Mouse (Mus musculus): ENCODE data around the gene Inip. TPM values are rescaled to one million over a fixed set of nuclear protein-coding genes. Genes with fewer than 3 reads are reported as not detected.
A peak's percentile ranks its signal among the peaks of the same experiment; 100 is the strongest.

Inip gene
- polyA plus RNA-seq, 1 experiment from 2014 or later: 91.2 TPM

DNA sequence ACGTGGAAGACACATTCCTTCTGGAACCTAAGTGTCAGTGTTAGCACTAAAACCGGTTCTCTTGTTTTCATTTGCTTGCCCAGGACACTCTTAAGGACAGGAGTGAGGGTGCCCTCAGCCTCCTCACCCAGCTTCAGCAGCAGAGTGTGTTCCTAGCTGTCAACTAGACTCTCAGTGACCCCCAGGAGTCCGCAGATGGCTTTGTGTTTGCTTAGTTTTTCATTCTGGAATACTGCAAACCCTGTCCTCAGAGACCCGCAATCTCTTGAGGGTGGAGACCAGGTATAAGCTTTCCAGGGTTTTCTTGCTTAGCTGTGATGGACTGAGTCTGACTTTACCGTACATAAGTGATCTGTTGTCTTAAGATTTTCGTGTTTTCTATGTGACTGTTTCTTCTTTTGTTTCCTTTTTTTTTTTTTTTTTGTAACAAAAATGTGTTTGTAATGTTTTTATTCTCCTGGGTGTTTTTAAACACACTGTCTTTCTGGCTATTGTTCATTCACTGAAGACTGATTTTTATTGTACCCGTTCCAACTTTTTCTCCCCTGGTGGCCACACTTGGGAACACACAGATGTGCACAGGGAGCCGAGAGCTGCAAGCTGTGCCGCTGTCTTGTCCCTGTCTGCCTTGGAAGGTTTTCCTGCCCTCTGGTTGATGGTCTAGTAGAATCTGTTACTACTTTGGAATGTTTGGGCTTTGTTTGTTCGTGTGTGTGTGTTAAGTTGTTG, 40.6 kb downstream of the Inip start:
- Histone ChIP-seq H3K4me1 (peaks cover 19% of the 10 kb centered on the region), H3K27ac (replicated peaks) (no peak overlapping the region), H3K4me3 (no peak overlapping the region), H3K9me3 (no peaks in the 10 kb centered on the region), H3K27me3 (replicated peaks; ENCODE audit: low read depth, poor library complexity, severe bottlenecking) (no peaks in the 10 kb centered on the region), H3K36me3 (replicated peaks) (no peaks in the 10 kb centered on the region)
- DNase-seq (ENCODE audit: low spot score): peak; percentile 41
- 65% methylated on average over 10 of the region's 10 CpGs for WGBS

DNA sequence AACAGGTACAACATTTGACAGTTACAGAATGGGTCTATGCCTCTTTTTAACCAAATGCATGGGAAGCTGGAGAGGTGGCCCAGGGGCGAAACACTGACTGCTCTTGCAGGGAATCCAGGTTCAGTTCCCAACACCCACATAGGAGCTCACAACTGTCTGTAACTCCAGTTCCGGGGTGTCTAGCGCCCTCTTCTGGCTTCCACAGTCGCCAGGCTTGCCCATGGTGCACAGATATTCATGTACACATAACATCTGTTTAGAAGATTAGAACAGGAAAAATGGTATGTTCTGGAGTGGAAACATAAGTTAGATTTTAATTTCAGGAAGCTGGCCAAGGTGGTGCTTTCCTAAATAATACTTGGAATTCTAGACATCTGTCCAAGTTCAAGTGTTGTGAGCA, 41.4 kb downstream of the Inip start:
- peaks cover 4% of the 10 kb centered on the region; the same call in 1 of the 2 replicates for H3K36me3 ChIP-seq (replicated peaks)
- 78% methylated on average over 4 of the region's 4 CpGs for WGBS
- DNase-seq (ENCODE audit: low spot score): no peak
- peaks cover 11% of the 10 kb centered on the region; the same call in 1 of the 2 replicates for H3K4me1 ChIP-seq
- H3K27me3 ChIP-seq (replicated peaks; ENCODE audit: low read depth, poor library complexity, severe bottlenecking): no peaks in the 10 kb centered on the region
- H3K9me3 ChIP-seq: no peaks in the 10 kb centered on the region
- H3K4me3 ChIP-seq: no peak overlapping the region
- no peak overlapping the region for H3K27ac ChIP-seq (replicated peaks)

DNA sequence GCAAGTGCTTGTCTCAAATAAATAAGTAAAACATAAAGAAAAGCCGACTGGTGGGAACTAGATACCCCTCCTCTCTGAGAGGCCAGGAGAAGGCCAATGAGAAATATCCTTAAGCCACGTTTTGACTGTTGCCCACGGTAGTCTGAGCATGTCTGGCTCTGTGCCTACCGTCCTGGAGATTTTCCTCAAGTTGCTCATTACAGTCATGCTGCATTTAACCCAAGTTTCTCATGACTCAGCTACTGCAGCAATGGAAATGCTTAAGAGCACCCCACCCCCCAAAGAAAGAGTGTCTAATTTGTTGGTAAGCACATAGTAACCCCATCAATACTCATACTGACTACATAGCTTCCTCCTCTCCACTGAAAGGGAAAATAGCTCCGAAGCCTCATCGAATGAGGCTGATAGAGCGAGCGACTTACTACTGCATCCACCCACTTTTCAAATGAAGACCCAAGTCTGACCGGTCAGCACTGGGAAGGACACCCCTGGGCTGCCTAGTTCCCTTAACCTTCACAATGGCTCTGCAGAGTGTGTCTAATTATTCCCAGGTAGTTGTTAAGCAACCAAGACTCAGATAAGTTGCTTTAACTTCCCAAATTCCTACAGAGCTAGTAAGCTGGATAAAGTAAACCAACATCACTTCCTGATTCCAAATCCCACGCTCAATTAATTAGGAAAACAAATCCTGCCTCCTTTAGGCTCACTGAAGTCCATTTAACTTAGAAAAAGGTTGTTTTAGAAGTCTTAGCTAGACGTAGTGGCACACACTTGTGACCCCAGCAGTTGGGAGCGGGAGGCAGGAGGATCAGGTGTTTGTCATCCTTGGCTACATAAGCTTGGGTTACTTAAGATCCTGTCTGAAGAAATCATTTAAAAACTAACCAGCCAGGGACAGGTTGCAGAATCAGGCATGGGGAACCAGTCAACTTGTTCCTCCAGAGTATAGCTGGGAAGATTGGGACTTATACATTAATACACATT, 43.6 kb downstream of the Inip start:
- no peak overlapping the region for H3K27ac ChIP-seq (replicated peaks)
- DNase-seq (ENCODE audit: low spot score): no peak
- peaks cover 11% of the 10 kb centered on the region for H3K36me3 ChIP-seq (replicated peaks)
- H3K27me3 ChIP-seq (replicated peaks; ENCODE audit: low read depth, poor library complexity, severe bottlenecking): no peaks in the 10 kb centered on the region
- 0 out of 2 replicates have a peak, but pooled peaks cover 8% of the 10 kb centered on the region for H3K4me1 ChIP-seq
- no peaks in the 10 kb centered on the region for H3K9me3 ChIP-seq
- 79% methylated on average over 12 of the region's 12 CpGs for WGBS
- H3K4me3 ChIP-seq: no peak overlapping the region

DNA sequence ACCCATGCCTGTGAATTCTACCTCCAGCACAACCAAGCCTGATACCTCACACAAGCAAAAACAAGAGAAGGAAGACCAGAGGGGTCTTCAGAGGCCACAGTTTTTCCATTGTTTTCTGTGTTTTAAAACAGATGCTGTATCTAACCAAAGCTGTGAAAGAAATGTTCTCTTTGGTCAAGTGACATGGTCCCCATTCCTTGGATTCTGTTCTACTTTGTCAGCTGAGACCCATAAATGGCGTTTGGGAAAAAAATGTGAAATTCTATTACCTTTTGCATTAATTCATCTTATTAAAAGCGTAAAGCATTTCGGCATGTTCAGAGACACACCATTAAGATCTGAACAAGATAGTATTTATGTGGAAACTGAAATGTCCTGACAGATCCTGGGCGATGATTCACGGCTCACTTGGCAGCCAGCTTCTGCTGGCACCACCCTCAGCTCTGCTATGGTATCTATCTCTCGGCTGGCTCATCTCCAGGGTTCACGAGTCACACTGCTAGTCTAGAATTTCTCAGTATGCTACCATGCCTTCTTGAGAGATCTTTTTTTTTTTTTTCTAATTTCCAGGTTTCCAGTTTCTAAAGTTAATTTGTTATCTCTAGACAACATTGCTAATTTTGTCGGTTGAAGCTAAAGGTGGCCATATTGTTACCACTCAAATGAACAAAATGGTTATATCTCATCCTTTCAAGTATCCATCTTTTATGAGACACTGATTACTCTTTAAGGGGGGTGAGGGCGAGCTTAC, 44.9 kb downstream of the Inip start:
- 91% methylated on average over 9 of the region's 9 CpGs for WGBS
- H3K36me3 ChIP-seq (replicated peaks): peaks cover 21% of the 10 kb centered on the region
- no peak for DNase-seq (ENCODE audit: low spot score)

GRCm38 (mm10) chr4:59753491-59754140, 47.8 kb downstream of the Inip start:
- H3K4me3 ChIP-seq: no peak overlapping the region
- no peak for DNase-seq (ENCODE audit: low spot score)
- 75% methylated on average over 13 of the region's 13 CpGs for WGBS
- peaks cover 21% of the 10 kb centered on the region for H3K36me3 ChIP-seq (replicated peaks)
- H3K27me3 ChIP-seq (replicated peaks; ENCODE audit: low read depth, poor library complexity, severe bottlenecking): no peaks in the 10 kb centered on the region
- no peak overlapping the region for H3K27ac ChIP-seq (replicated peaks)
- 0 out of 2 replicates have a peak, but pooled peaks cover 8% of the 10 kb centered on the region for H3K4me1 ChIP-seq
- H3K9me3 ChIP-seq: no peaks in the 10 kb centered on the region

More for the DNA sequence above, 44.9 kb downstream of the Inip start:
- Histone ChIP-seq H3K27me3 (replicated peaks; ENCODE audit: low read depth, poor library complexity, severe bottlenecking) (no peaks in the 10 kb centered on the region), H3K4me1 (0 out of 2 replicates have a peak, but pooled peaks cover 8% of the 10 kb centered on the region), H3K9me3 (no peaks in the 10 kb centered on the region), H3K27ac (replicated peaks) (no peak overlapping the region), H3K4me3 (no peak overlapping the region)

GRCm38 (mm10) chr4:59739882-59740281, 61.5 kb downstream of the Inip start:
- Histone ChIP-seq H3K4me1 (no peaks in the 10 kb centered on the region), H3K4me3 (no peak overlapping the region), H3K36me3 (replicated peaks) (peaks cover 11% of the 10 kb centered on the region), H3K27ac (replicated peaks) (no peak overlapping the region), H3K27me3 (replicated peaks; ENCODE audit: low read depth, poor library complexity, severe bottlenecking) (no peaks in the 10 kb centered on the region), H3K9me3 (peaks cover 7% of the 10 kb centered on the region; the same call in 1 of the 2 replicates)
- 90% methylated on average over 2 of the region's 2 CpGs for WGBS
- DNase-seq (ENCODE audit: low spot score): no peak

DNA sequence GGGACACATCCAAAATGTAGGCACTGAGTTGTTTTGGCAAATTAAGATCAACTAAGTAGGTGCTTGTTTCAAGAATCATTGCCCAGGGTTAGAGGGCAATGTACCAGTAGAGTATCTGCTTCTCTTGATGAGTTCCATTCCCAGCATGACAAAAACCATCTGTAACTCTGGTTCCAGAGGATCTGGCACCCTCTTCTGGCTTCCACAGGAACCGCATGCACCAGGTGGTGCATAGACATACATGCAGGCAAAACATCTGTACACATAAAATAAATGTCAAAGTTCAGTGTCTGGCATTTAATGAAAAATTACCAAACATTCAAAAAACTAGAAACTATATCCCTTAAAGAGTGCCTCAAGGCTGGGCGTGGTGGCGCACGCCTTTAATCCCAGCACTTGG, 62.1 kb downstream of the Inip start:
- Histone ChIP-seq H3K27ac (replicated peaks) (no peak overlapping the region), H3K36me3 (replicated peaks) (peaks cover 11% of the 10 kb centered on the region), H3K9me3 (peaks cover 7% of the 10 kb centered on the region; the same call in 1 of the 2 replicates), H3K4me3 (no peak overlapping the region), H3K27me3 (replicated peaks; ENCODE audit: low read depth, poor library complexity, severe bottlenecking) (no peaks in the 10 kb centered on the region), H3K4me1 (no peaks in the 10 kb centered on the region)
- DNase-seq (ENCODE audit: low spot score): no peak
- 98% methylated on average over 4 of the region's 4 CpGs for WGBS

GRCm38 (mm10) chr4:59731544-59731943, 69.8 kb downstream of the Inip start:
- H3K4me1 ChIP-seq: peaks cover 6% of the 10 kb centered on the region; the same call in 1 of the 2 replicates
- 88% methylated on average over 7 of the region's 7 CpGs for WGBS
- no peaks in the 10 kb centered on the region for H3K9me3 ChIP-seq
- H3K36me3 ChIP-seq (replicated peaks): no peaks in the 10 kb centered on the region
- no peaks in the 10 kb centered on the region for H3K27me3 ChIP-seq (replicated peaks; ENCODE audit: low read depth, poor library complexity, severe bottlenecking)
- no peak for DNase-seq (ENCODE audit: low spot score)
- no peak overlapping the region for H3K4me3 ChIP-seq
- no peak overlapping the region for H3K27ac ChIP-seq (replicated peaks)

GRCm38 (mm10) chr4:59728839-59729238, 72.5 kb downstream of the Inip start:
- 86% methylated on average over 2 of the region's 2 CpGs for WGBS
- H3K36me3 ChIP-seq (replicated peaks): no peaks in the 10 kb centered on the region
- H3K27ac ChIP-seq (replicated peaks): no peak overlapping the region
- H3K9me3 ChIP-seq: no peaks in the 10 kb centered on the region
- H3K27me3 ChIP-seq (replicated peaks; ENCODE audit: low read depth, poor library complexity, severe bottlenecking): no peaks in the 10 kb centered on the region
- no peak for DNase-seq (ENCODE audit: low spot score)
- H3K4me1 ChIP-seq: peaks cover 6% of the 10 kb centered on the region; the same call in 1 of the 2 replicates
- no peak overlapping the region for H3K4me3 ChIP-seq

GRCm38 (mm10) chr4:59727878-59728261, 73.5 kb downstream of the Inip start:
- H3K36me3 ChIP-seq (replicated peaks): no peaks in the 10 kb centered on the region
- no peak overlapping the region for H3K4me3 ChIP-seq
- no peaks in the 10 kb centered on the region for H3K9me3 ChIP-seq
- peaks cover 6% of the 10 kb centered on the region; the same call in 1 of the 2 replicates for H3K4me1 ChIP-seq
- H3K27ac ChIP-seq (replicated peaks): no peak overlapping the region
- H3K27me3 ChIP-seq (replicated peaks; ENCODE audit: low read depth, poor library complexity, severe bottlenecking): no peaks in the 10 kb centered on the region
- DNase-seq (ENCODE audit: low spot score): no peak
- WGBS: 83% methylated on average over 9 of the region's 9 CpGs

DNA sequence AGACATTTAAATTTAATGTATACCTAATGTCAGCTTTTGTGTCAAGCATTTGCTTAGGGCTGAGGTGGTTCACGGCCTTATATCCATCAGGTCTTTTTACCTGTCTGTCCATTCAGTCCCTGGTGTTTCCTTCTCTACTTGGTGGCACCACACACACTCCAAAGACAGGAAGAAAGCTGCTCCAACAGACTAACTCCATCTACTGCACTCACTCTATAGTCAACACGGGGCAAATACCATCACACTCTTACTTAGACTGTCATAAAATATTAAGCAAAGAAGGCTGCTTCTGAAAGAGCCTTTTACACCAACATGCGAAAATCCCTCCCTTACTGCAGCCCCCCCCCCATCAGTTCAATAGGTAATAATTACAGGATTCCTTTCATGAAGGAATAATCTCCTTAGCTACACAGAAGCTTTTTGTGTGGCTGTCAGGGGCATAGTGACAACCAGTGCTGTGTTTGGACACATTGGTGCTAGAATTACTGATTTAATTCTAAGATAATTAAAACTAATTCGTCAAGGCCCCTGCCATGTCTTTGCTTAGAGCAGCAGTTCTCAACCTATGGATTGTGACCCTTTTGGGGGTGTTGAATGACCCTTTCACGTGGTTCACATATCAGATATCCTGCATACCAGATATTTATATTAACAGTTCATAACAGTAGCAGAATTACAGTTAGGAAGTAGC, 74.1 kb downstream of the Inip start:
- Histone ChIP-seq H3K9me3 (no peaks in the 10 kb centered on the region), H3K4me3 (no peak overlapping the region), H3K27ac (replicated peaks) (no peak overlapping the region), H3K27me3 (replicated peaks; ENCODE audit: low read depth, poor library complexity, severe bottlenecking) (no peaks in the 10 kb centered on the region), H3K36me3 (replicated peaks) (no peaks in the 10 kb centered on the region), H3K4me1 (peaks cover 6% of the 10 kb centered on the region; the same call in 1 of the 2 replicates)
- DNase-seq (ENCODE audit: low spot score): no peak
- 66% methylated on average over 5 of the region's 5 CpGs for whole genome bisulfite sequencing
